Mouse (Mus musculus) bone marrow macrophage, adult 2 months (primary cell): ENCODE measurements around the gene Dnajc11.

Source experiments
- CTCF ChIP-seq: IDR thresholded peaks from 2 replicates; pipeline ENCODE4 v1.5.1; 2012; ENCODE audit warnings: low read depth, mild to moderate bottlenecking, low read length, moderate library complexity
- POLR2A ChIP-seq: IDR thresholded peaks from 2 replicates; pipeline ENCODE4 v1.6.1; 2012; ENCODE audit warnings: mild to moderate bottlenecking, low read depth, low read length, borderline replicate concordance

GRCm38 (mm10) chr4:152020024-152020423 is 86.5 kb downstream of the Dnajc11 start:
- TF ChIP-seq CTCF (no peak), POLR2A (no peak)
